Mouse (Mus musculus): Measurements from ENCODE around the gene Gstm5. TPM values are rescaled to one million over a fixed set of nuclear protein-coding genes. Genes with fewer than 3 reads are reported as not detected.

The Gstm5 gene
- polyA plus RNA-seq, 1 experiment from 2014 or later: 230 TPM

DNA sequence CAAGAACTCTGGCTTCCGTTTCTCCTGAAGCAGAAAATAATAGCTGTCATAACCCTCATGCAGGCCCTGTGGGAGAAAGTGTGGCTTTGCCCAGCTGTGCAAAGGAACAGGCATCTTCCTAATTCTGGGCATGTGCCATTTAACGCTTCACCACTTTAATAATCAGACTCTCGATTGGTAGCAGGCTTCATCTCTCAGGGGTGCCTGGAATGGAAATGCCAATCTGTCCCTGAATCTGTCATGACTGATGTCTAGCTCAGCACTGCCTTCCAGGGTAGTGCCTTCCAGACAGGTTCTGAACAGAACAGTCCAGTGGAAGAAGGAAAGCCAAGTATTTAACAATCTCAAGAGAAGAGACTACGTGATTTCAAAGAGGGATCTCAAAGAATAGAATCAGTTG lies 45.6 kb downstream of the Gstm5 start:
- peaks cover 17% of the 10 kb centered on the region for H3K4me1 ChIP-seq
- ATAC-seq (ENCODE audit: low FRiP score): no peak
- 80% methylated on average over 4 of the region's 4 CpGs for WGBS
- H3K4me3 ChIP-seq (replicated peaks): no peak overlapping the region
- no peaks in the 10 kb centered on the region for H3K36me3 ChIP-seq (replicated peaks)
- no peaks in the 10 kb centered on the region for H3K27me3 ChIP-seq
- H3K9me3 ChIP-seq: no peaks in the 10 kb centered on the region
- no peak overlapping the region for H3K27ac ChIP-seq
- no peak overlapping the region for H3K9ac ChIP-seq
- no peak overlapping the region for H3K4me2 ChIP-seq

DNA sequence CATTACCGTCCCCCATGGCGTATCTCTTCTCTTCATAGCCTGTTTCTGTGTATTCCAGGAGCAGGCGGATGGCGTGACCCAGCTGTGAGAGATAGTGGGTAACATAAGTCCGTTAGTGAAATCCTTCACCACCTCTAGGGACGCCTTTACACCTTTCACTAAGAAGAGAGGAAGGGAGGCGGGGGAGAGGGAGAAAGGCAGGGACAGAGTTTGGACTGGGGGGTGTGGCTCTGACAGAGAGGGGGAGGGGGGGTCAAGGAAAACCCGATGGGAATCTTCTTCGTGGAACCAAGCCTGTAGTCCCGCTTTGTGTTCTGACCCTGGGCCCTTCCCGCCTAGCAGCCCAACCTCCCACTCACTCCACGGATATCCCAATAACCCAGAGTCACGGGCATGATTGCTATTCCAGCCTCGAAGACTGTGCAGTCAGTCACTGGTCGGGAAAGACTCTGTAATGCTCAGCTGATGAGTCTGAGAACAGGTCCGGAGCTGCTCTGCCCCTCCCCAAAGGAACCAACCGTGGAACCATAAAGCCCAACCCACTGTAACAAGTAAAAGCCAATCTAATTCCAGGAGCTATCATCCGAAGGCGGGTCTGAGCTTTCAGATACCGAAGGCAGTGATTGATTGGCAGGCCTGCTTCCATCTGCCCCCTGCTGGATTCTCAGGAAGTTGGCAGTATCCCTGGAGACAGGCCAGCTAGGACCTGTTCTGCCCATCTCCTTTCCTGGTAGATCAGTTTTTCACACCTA lies 47.8 kb downstream of the Gstm5 start, which contains the start of gene Gstm6:
Gstm6 (minus strand) TSS at position 511 of the 752 bp plus-strand sequence.
- H3K9me3 ChIP-seq: no peaks in the 10 kb centered on the region

GRCm38 (mm10) chr3:107945729-107946128 lies 50.1 kb downstream of the Gstm5 start:
- H3K27ac ChIP-seq: no peak overlapping the region
- peaks cover 10% of the 10 kb centered on the region for H3K4me1 ChIP-seq
- no peaks in the 10 kb centered on the region for H3K36me3 ChIP-seq (replicated peaks)
- no peak overlapping the region for H3K4me2 ChIP-seq
- no peak overlapping the region for H3K4me3 ChIP-seq (replicated peaks)
- H3K9ac ChIP-seq: no peak overlapping the region
- H3K27me3 ChIP-seq: no peaks in the 10 kb centered on the region
- WGBS: 52% methylated on average over 4 of the region's 4 CpGs
- ATAC-seq (ENCODE audit: low FRiP score): no peak
- no peaks in the 10 kb centered on the region for H3K9me3 ChIP-seq

More for the DNA sequence above, 47.8 kb downstream of the Gstm5 start, which contains the start of gene Gstm6:
- Histone ChIP-seq H3K4me2 (peak within 1 kb of the TSS; percentile 56), H3K4me3 (replicated peaks) (peak within 1 kb of the TSS; percentile 31), H3K4me1 (peaks cover 17% of the 10 kb centered on the region), H3K27me3 (no peaks in the 10 kb centered on the region), H3K27ac (no peak within 1 kb of the TSS), H3K36me3 (replicated peaks) (no peaks in the 10 kb centered on the region), H3K9ac (0 out of 2 replicates have a peak within 1 kb of the TSS, but pooled peaks have one; percentile 38)
- ATAC-seq (ENCODE audit: low FRiP score): peak; percentile 90
- WGBS: 15% methylated on average over 20 of the region's 20 CpGs

Other genes with a start within 250 kb of the Gstm5 start
- gene Ahcyl1, start 199.3 kb upstream of the Gstm5 start, polyA plus RNA-seq (2016; fragmentation: Nextera tagmentation; extraction: Ambion mirVana): 124 and 130 TPM in 2 replicates
- gene Csf1, start 135.4 kb upstream of the Gstm5 start, polyA plus RNA-seq (2016; fragmentation: Nextera tagmentation; extraction: Ambion mirVana): 6.1 and 8.3 TPM in 2 replicates
- gene Eps8l3, start 18.6 kb upstream of the Gstm5 start, polyA plus RNA-seq (2016; fragmentation: Nextera tagmentation; extraction: Ambion mirVana): not detected in 2 replicates
- gene Gstm7, start 36.0 kb downstream of the Gstm5 start, polyA plus RNA-seq (2016; fragmentation: Nextera tagmentation; extraction: Ambion mirVana): 63.8 and 66.8 TPM in 2 replicates
- gene Gstm6, start 47.9 kb downstream of the Gstm5 start, polyA plus RNA-seq (2016; fragmentation: Nextera tagmentation; extraction: Ambion mirVana): 10.7 and 12.0 TPM in 2 replicates
- gene Gstm3, start 73.5 kb downstream of the Gstm5 start, polyA plus RNA-seq (2016; fragmentation: Nextera tagmentation; extraction: Ambion mirVana): not detected in 2 replicates
- gene Gstm2, start 90.6 kb downstream of the Gstm5 start, polyA plus RNA-seq (2016; fragmentation: Nextera tagmentation; extraction: Ambion mirVana): 7.2 and 9.3 TPM in 2 replicates
- gene Gstm1, start 122.2 kb downstream of the Gstm5 start, polyA plus RNA-seq (2016; fragmentation: Nextera tagmentation; extraction: Ambion mirVana): 23.7 and 29.7 TPM in 2 replicates
- 11.3 and 12.2 TPM in 2 replicates for gene Gstm4, start 149.1 kb downstream of the Gstm5 start, polyA plus RNA-seq (2016; fragmentation: Nextera tagmentation; extraction: Ambion mirVana)
- 47.3 and 50.5 TPM in 2 replicates for gene Ampd2, start 190.8 kb downstream of the Gstm5 start, polyA plus RNA-seq (2016; fragmentation: Nextera tagmentation; extraction: Ambion mirVana)
- gene Gnat2, start 197.0 kb downstream of the Gstm5 start, polyA plus RNA-seq (2016; fragmentation: Nextera tagmentation; extraction: Ambion mirVana): 0.44 and 0.86 TPM in 2 replicates

All from forebrain, embryonic 12.5 days (tissue).